Mouse (Mus musculus): Measurements from ENCODE around the gene Polr3gl.

GRCm38 (mm10) chr3:96583386-96583785, 10.6 kb downstream of the Polr3gl start:
- no peak for TF ChIP-seq CTCF (IDR thresholded peaks at IDR 0.05; ENCODE audit: low read depth, low read length)
- TF ChIP-seq POLR2A (IDR thresholded peaks at IDR 0.05; ENCODE audit: extremely low read depth, insufficient read depth, low read length) = no peak

Measured in liver, adult 2 months (tissue).